Mouse (Mus musculus): ENCODE results near the gene Cpt2. TPM values are rescaled to one million over a fixed set of nuclear protein-coding genes. Genes with fewer than 3 reads are reported as not detected.

Gene Cpt2
- total and polyA plus RNA-seq, 3 experiments: 10.8 to 14.1 (median 13.5) TPM

- no peaks in the 10 kb centered on the region for H3K79me2 ChIP-seq (replicated peaks; ENCODE audit: control insufficient read depth, extremely low read depth, insufficient read depth, poor library complexity, severe bottlenecking)
- no peaks in the 10 kb centered on the region for H3K27me3 ChIP-seq (replicated peaks)
- no peak overlapping the region for H3K4me2 ChIP-seq (ENCODE audit: insufficient read depth, low read depth, poor library complexity, severe bottlenecking)
- TF ChIP-seq E2F4 (IDR thresholded peaks at IDR 0.05; ENCODE audit: insufficient replicate concordance, low read depth, low read length): no peak
- TF ChIP-seq PAX5 (IDR thresholded peaks at IDR 0.05; ENCODE audit: low read length): no peak
- no peak for TF ChIP-seq CHD2 (IDR thresholded peaks at IDR 0.05; ENCODE audit: low read length)
- TF ChIP-seq KAT2A (IDR thresholded peaks at IDR 0.05; ENCODE audit: insufficient replicate concordance, low read length): no peak
- no peak for TF ChIP-seq SIN3A (IDR thresholded peaks at IDR 0.05; ENCODE audit: low read length)
- TF ChIP-seq USF1 (IDR thresholded peaks at IDR 0.05; ENCODE audit: low read depth, low read length): no peak
- TF ChIP-seq CHD1 (IDR thresholded peaks at IDR 0.05; ENCODE audit: low read depth, low read length): no peak
- no peak for TF ChIP-seq ETS1 (conservative IDR thresholded peaks at IDR 0.05; ENCODE audit: low read depth, low read length)
- TF ChIP-seq JUND (conservative IDR thresholded peaks at IDR 0.05; ENCODE audit: low read depth, low read length): no peak
- TF ChIP-seq ZNF384 (IDR thresholded peaks at IDR 0.05; ENCODE audit: low read depth, low read length): no peak
- no peak for TF ChIP-seq ZC3H11A (IDR thresholded peaks at IDR 0.05; ENCODE audit: low read depth, low read length)
- TF ChIP-seq CTCF (conservative IDR thresholded peaks at IDR 0.05 in 1 of 2, IDR thresholded peaks at IDR 0.05 in 1 of 2; ENCODE audit: low read depth in 2 of 2, low read length in 2 of 2): no peak
- no peak for TF ChIP-seq POLR2AphosphoS2 (IDR thresholded peaks at IDR 0.05; ENCODE audit: low read depth, low read length)
- TF ChIP-seq BHLHE40 (IDR thresholded peaks at IDR 0.05; ENCODE audit: low read depth, low read length): no peak
- no peak for TF ChIP-seq POLR2A (IDR thresholded peaks at IDR 0.05; ENCODE audit: low read depth, low read length)
- no peak for TF ChIP-seq NELFE (IDR thresholded peaks at IDR 0.05; ENCODE audit: low read depth, low read length)
- no peak for TF ChIP-seq IRF4 (IDR thresholded peaks at IDR 0.05; ENCODE audit: low read depth, low read length)
- H3K27ac ChIP-seq (ENCODE audit: insufficient read depth, low read depth): no peak overlapping the region
- H3K9ac ChIP-seq (ENCODE audit: insufficient read depth, low read depth): no peak overlapping the region
- dilution Hi-C loops (cut with MboI; ENCODE audit: extremely low pct_ligation_motif_present, extremely low pct_unique_long_range_greater_than_20kb, low sequenced_read_pairs) (no loop called here), in situ Hi-C loops (cut with MboI; ENCODE audit: low pct_ligation_motif_present, low pct_unique_long_range_greater_than_20kb, low sequenced_read_pairs) (no loop called here)
- H3K4me3 ChIP-seq (replicated peaks in 1 of 3; ENCODE audit: low read depth in 2 of 3, low read length in 2 of 3, poor library complexity in 1 of 3): no peak overlapping the region
- H3K4me1 ChIP-seq (ENCODE audit: control insufficient read depth in 1 of 2, insufficient read depth in 2 of 2): peaks cover 5 to 17% of the 10 kb centered on the region in 2 experiments
- no peaks in the 10 kb centered on the region for H3K9me3 ChIP-seq (replicated peaks; ENCODE audit: low read length)
- no peak for DNase-seq (ENCODE audit: extremely low read depth)
- no peaks in the 10 kb centered on the region for H3K36me3 ChIP-seq (replicated peaks in 1 of 2; ENCODE audit: control insufficient read depth in 1 of 2, insufficient read depth in 1 of 2, low read length in 1 of 2)
Observed at GRCm38 (mm10) chr4:107933239-107933638, 9.8 kb upstream of the Cpt2 start.

- no peak for DNase-seq (ENCODE audit: extremely low read depth)
- no peak overlapping the region for H3K4me2 ChIP-seq (ENCODE audit: insufficient read depth, low read depth, poor library complexity, severe bottlenecking)
- in situ Hi-C loops (cut with MboI; ENCODE audit: low pct_ligation_motif_present, low pct_unique_long_range_greater_than_20kb, low sequenced_read_pairs): no loop called here
- no peaks in the 10 kb centered on the region for H3K36me3 ChIP-seq (replicated peaks in 1 of 2; ENCODE audit: control insufficient read depth in 1 of 2, insufficient read depth in 1 of 2, low read length in 1 of 2)
- no peaks in the 10 kb centered on the region for H3K9me3 ChIP-seq (replicated peaks; ENCODE audit: low read length)
- H3K4me1 ChIP-seq (ENCODE audit: control insufficient read depth in 1 of 2, insufficient read depth in 2 of 2): peaks cover 5 to 14% of the 10 kb centered on the region in 2 experiments
- H3K9ac ChIP-seq (ENCODE audit: insufficient read depth, low read depth): no peak overlapping the region
- H3K27me3 ChIP-seq (replicated peaks): no peaks in the 10 kb centered on the region
- no peak overlapping the region for H3K27ac ChIP-seq (ENCODE audit: insufficient read depth, low read depth)
- no peak for TF ChIP-seq ETS1 (conservative IDR thresholded peaks at IDR 0.05; ENCODE audit: low read depth, low read length)
- no peak for TF ChIP-seq CHD1 (IDR thresholded peaks at IDR 0.05; ENCODE audit: low read depth, low read length)
- TF ChIP-seq CTCF (conservative IDR thresholded peaks at IDR 0.05 in 1 of 2, IDR thresholded peaks at IDR 0.05 in 1 of 2; ENCODE audit: low read depth in 2 of 2, low read length in 2 of 2): peak in 1 of 2 experiments; percentile 38; a peak in 2 of 4 replicates
- TF ChIP-seq RAD21 (IDR thresholded peaks at IDR 0.05; ENCODE audit: low read depth, low read length): peak; percentile 38
- no peak for TF ChIP-seq TCF12 (IDR thresholded peaks at IDR 0.05; ENCODE audit: low read depth, low read length)
- no peak overlapping the region for H3K4me3 ChIP-seq (replicated peaks in 1 of 3; ENCODE audit: low read depth in 2 of 3, low read length in 2 of 3, poor library complexity in 1 of 3)
- no peaks in the 10 kb centered on the region for H3K79me2 ChIP-seq (replicated peaks; ENCODE audit: control insufficient read depth, extremely low read depth, insufficient read depth, poor library complexity, severe bottlenecking)
- dilution Hi-C loops (cut with MboI; ENCODE audit: extremely low pct_ligation_motif_present, extremely low pct_unique_long_range_greater_than_20kb, low sequenced_read_pairs): no loop called here
Observed at GRCm38 (mm10) chr4:107931453-107931852, 8.0 kb upstream of the Cpt2 start.

Data from CH12.LX (cell line).